Mouse (Mus musculus) heart, embryonic 10.5 days (tissue): ENCODE measurements around the gene Snapc4. TPM values are rescaled to one million over a fixed set of nuclear protein-coding genes. Genes with fewer than 3 reads are reported as not detected.

Experiments used
- DNase-seq: peaks from one replicate; pipeline ENCODE4 v3.0.0-alpha.2; 2017; ENCODE audit warnings: low spot score
- H3K27ac ChIP-seq: fragments of 300-500 bp; sonication (generic); 2 replicates; pipeline ENCODE4 v1.5.1; 2016; ENCODE audit warnings: mild to moderate bottlenecking
- H3K27me3 ChIP-seq: fragments of 300-500 bp; sonication (generic); 2 replicates; pipeline ENCODE4 v1.6.1; 2016; ENCODE audit warnings: mild to moderate bottlenecking; ENCODE audit not compliant: poor library complexity, insufficient read depth, severe bottlenecking
- H3K36me3 ChIP-seq: fragments of 300-500 bp; sonication (generic); 2 replicates; pipeline ENCODE4 v1.6.1; 2016; ENCODE audit warnings: mild to moderate bottlenecking, moderate library complexity
- H3K4me1 ChIP-seq: fragments of 300-500 bp; sonication (generic); 2 replicates; pipeline ENCODE4 v1.6.1; 2016; ENCODE audit warnings: mild to moderate bottlenecking
- H3K4me3 ChIP-seq: fragments of 300-500 bp; sonication (generic); 2 replicates; pipeline ENCODE4 v1.5.1; 2016; ENCODE audit warnings: mild to moderate bottlenecking, moderate library complexity
- H3K9me3 ChIP-seq: fragments of 300-500 bp; sonication (generic); 2 replicates; pipeline ENCODE4 v1.6.1; 2016; ENCODE audit warnings: mild to moderate bottlenecking, moderate library complexity
- WGBS: fragments of 180-500 bp; shearing (Covaris S2); methylation state at CpG from one replicate; pipeline ENCODE4 v1.1.7; 2016; 5-methylcytosine and 5-hydroxymethylcytosine counted together
- polyA plus RNA-seq: library from polyadenylated mRNA; unstranded; fragments of >200 nt; fragmentation: Nextera tagmentation; extraction: Ambion mirVana; gene quantifications from 2 replicates; pipeline ENCODE4 v1.2.1, GENCODE M21; 2016

Gene Snapc4
- polyA plus RNA-seq, 1 experiment from 2014 or later = 31.7 TPM

DNA sequence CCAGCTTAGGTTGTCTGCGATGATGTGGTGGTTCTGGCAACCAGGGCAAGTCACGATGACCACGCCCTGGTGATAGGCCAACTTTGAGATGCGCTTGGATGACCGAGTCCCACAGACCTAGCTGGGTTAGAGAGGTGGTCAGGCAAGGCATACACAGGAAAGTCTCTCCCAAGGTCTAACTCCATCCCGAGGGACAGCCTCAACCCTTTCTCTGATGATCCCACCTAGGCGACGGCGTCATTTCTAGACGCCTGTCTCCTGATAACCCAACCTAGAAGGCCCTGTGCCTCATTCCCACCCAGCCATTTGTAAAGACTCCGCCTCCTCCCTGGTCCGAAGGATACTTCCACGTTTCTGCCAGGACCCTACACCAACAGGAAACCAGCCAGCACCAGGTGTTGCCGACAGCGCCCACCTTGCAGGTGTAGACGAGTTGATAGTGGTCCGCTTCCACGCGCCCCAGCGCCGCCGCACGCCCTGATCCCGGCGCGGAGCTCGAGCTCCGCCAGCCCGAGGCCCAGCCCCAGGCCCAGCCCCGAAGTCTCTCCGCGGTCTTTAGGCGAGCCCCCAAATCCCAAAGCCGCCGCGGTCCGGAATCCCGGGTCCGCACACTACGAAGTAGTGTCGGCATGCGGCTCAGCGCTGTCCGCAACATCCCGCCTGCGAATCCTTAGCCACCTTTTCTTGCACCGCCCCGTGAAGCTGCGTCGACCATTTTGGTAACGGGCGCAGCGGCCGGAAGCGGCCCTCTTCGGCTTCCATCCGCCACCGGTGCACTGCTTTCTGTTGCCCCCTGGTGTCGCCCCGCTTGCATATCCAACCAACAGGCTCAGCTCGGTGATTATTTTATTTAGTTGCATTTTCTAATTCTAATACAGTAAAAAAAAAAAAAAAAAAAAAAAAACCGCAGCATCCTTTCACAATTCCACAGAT is 28.8 kb downstream of the Snapc4 start, which contains the start of gene Dnlz:
TSS of gene Dnlz (minus strand) at position 753 of the 933 bp plus-strand sequence.
- no peaks in the 10 kb centered on the region for H3K9me3 ChIP-seq
- peaks cover 36% of the 10 kb centered on the region for H3K4me1 ChIP-seq
- DNase-seq = peak; percentile 94
- whole genome bisulfite sequencing = 3% methylated on average over 62 of the region's 62 CpGs
- H3K4me3 ChIP-seq = peak within 1 kb of the TSS; percentile 86
- peak within 1 kb of the TSS; percentile 97 for H3K27ac ChIP-seq
- peaks cover 39% of the 10 kb centered on the region for H3K36me3 ChIP-seq
- no peaks in the 10 kb centered on the region for H3K27me3 ChIP-seq

DNA sequence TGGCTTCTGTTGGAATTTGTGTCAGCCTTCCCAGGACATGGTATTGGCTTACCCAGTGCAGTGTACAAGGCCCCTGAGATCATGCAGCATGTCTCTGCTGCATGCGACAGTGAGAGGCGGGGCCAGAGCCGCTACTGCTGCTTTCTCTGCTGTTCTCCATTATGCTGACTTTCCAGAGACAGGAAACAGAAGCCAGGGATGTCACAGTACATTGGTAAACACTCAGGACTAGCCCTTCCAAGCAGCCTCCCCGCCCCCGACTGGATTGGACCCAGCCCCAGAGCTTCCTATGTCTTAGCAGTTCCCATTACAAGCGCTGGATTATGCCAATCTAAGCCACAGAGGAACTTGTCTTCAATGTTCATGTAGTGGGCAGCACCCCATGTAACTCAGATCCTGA is 32.2 kb downstream of the Snapc4 start:
- Histone ChIP-seq H3K4me1 (peaks cover 42% of the 10 kb centered on the region), H3K27me3 (no peaks in the 10 kb centered on the region), H3K9me3 (no peaks in the 10 kb centered on the region), H3K36me3 (peaks cover 71% of the 10 kb centered on the region), H3K4me3 (no peak overlapping the region; the same call in 1 of the 2 replicates), H3K27ac (peak overlapping the region; percentile 48)
- no peak for DNase-seq
- WGBS = 65% methylated on average over 6 of the region's 6 CpGs

DNA sequence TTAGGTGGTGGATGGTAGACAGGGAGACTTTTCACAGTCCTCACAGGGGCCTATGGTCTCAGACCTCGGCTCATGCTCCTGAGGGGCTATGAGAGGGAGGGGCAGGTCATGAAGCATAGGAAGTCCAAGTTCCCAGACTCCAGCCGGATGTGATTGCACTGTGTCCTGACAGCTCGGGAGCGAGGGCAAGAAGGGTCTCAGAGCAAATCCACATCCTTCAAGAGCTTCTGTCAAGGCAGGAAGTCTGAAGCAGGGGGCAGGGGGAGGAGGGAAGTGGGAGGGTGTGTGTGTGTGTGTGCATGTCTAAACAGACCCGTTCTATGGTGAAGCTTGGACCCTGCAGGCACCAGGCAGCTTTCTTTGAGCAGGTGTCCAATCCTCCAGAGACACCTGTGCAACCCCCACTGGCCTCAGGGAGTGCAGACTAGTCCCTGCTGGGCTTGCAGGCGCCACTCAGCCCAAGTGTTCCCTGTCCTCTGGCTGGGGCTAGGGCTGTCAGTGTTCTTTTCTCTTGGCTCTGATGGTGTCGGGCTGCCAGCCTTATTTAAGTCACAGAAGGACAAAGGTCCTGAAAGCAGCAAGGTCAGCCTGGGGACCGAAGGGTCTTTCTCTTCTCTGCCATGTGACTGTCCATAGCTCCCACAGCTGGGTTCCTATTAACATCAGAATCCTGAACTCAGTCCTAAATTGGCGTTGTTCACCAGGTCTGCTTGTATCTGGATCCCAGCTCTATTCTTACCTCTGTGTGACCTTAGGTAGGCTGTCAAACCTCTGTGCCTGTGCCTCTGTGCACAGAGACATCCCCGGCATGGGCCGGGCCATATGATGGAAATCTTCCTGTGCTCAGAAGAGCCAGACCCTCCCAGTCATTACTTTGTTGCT is 37.6 kb downstream of the Snapc4 start:
- 60% methylated on average over 11 of the region's 11 CpGs for WGBS
- H3K27me3 ChIP-seq = no peaks in the 10 kb centered on the region
- DNase-seq = no peak
- 0 out of 2 replicates have a peak overlapping the region, but pooled peaks have one; percentile 35 for H3K4me3 ChIP-seq
- peaks cover 55% of the 10 kb centered on the region for H3K4me1 ChIP-seq
- peak overlapping the region; percentile 86 for H3K27ac ChIP-seq
- H3K36me3 ChIP-seq = peaks cover 89% of the 10 kb centered on the region
- no peaks in the 10 kb centered on the region for H3K9me3 ChIP-seq

DNA sequence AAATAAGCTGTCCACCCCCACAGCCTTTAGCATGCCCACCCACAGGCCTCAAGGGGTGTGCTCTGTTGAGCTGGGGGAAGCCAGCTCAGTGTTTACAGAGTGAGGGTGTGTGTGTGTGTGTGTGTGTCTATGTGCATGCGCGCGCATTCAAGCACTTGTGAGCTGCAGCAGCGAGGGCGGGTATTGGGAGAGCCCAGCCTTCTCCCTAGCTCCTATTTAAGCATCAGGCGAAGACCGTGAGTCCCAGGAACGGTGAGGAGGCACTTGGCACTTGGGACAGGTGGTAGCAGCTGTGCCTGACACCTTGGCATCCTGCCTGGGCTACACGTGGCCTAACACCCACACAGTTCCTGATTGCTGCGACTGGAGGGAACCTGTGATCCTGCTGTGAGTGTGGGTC is 38.4 kb downstream of the Snapc4 start:
- DNase-seq = no peak
- 65% methylated on average over 10 of the region's 10 CpGs for WGBS
- peak overlapping the region; percentile 86 for H3K27ac ChIP-seq
- no peaks in the 10 kb centered on the region for H3K27me3 ChIP-seq
- H3K36me3 ChIP-seq = peaks cover 81% of the 10 kb centered on the region
- H3K4me3 ChIP-seq = peak overlapping the region; percentile 35; the same call in 1 of the 2 replicates
- H3K4me1 ChIP-seq = peaks cover 51% of the 10 kb centered on the region
- H3K9me3 ChIP-seq = no peaks in the 10 kb centered on the region

DNA sequence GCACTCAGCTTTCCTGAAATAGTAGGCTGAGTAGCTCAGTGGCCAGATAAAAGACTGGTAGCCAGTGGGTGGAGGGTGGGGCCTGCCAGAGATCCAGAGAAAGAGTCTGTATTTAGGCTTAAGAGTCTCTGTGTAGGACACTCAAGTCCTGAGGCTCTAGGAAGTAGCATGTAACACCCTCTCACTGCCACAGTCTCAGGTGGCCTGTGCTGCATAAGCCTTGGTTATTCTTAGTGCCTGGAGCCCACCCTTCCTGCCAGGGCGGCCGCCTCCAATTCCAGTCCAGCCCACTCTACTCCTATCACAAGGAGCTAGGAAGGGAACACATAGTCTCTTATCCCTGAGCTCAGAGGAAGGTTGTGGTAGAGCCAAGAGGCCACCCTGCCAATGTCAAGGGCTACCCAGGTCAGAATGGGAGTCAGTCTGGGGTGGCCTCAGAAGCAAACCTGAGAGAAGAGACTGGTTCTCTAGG is 38.9 kb downstream of the Snapc4 start:
- peaks cover 48% of the 10 kb centered on the region for H3K4me1 ChIP-seq
- H3K27ac ChIP-seq = peak overlapping the region; percentile 86
- WGBS = 37% methylated on average over 2 of the region's 2 CpGs
- H3K9me3 ChIP-seq = no peaks in the 10 kb centered on the region
- DNase-seq = no peak
- no peaks in the 10 kb centered on the region for H3K27me3 ChIP-seq
- peak overlapping the region; percentile 35 for H3K4me3 ChIP-seq
- H3K36me3 ChIP-seq = peaks cover 76% of the 10 kb centered on the region

DNA sequence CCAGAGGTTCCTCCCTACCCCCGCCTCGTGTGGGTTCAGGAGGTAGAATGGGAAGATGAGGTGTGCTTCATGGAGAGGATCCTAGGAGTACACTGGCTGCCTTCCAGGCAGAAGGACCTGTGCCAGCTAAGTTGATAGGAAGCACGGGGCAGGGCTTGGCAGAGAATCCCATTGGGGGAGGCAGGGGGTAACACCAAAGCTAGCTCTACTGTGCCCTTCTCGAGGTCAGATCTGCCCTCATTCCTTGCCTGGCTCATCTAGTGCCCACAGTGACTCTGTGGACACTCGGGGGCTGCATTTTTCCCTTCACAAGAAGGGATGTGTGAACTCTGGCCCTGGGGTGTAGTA is 41.3 kb downstream of the Snapc4 start:
- no peaks in the 10 kb centered on the region for H3K9me3 ChIP-seq
- no peak overlapping the region for H3K4me3 ChIP-seq
- no peak for DNase-seq
- peaks cover 47% of the 10 kb centered on the region for H3K4me1 ChIP-seq
- H3K27ac ChIP-seq = no peak overlapping the region
- H3K27me3 ChIP-seq = no peaks in the 10 kb centered on the region
- H3K36me3 ChIP-seq = peaks cover 53% of the 10 kb centered on the region
- 84% methylated on average over 5 of the region's 5 CpGs for WGBS

DNA sequence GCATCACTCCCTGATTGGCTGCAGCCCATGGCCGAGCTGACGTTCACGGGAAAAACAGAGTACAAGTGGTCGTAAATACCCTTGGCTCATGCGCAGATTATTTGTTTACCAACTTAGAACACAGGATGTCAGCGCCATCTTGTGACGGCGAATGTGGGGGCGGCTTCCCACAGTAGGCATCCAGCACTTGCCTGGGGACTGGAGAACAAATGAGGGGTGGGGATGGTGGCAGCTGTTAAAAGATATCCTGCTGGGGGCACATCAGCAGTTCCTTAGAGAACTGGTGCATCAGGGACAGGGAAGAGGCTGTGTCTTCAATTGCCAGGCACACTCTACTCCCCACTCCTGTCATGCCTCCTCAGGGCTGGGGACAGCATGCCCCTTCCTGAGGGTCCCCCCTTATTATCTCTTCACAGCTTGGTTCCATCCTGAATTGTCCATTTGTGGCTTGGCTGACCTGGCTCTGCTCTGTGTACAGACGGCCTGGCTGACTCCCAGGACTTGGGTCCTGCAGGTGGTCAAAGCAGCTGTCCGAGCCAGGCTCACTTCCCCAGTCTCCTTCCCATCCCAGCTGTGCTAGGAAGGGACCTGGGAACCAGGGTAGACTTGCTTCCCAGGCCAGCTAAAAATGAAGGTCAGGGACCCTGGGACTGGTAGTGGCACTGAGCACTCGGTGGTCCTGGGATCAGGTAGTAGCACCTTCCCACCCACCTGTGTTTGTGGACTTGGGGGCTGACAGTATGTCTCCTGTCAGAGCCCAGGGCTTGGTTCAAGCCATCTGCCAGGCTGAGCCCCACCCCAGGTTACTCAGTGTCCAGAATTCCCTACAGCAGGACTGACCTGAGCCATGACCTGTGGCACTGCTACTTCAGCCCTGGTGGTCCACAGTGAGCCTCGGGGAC is 41.9 kb downstream of the Snapc4 start:
- no peak overlapping the region for H3K27ac ChIP-seq
- 87% methylated on average over 10 of the region's 13 CpGs for WGBS
- no peak overlapping the region for H3K4me3 ChIP-seq

DNA sequence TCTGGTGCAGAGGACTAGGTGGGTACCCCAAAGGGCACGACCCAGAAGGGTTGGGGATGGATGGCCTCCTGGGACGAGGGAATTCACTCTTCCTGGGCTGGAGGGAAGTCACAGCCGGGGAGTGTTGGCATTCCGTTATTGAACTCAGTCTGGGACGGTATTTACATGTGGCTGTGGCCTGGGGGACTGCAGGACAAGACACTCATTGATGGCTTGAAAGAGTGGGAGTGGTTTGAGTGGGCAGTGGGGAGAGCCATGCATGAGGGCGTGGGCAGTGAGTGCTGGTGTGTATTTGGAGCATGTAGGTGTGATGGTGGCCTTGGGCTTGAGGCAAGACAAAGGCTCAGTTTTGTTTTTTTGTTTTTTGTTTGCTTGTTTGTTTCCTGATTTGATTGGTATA is 49.8 kb downstream of the Snapc4 start:
- no peak overlapping the region for H3K4me3 ChIP-seq
- H3K4me1 ChIP-seq = peaks cover 16% of the 10 kb centered on the region
- H3K27me3 ChIP-seq = no peaks in the 10 kb centered on the region
- 75% methylated on average over 6 of the region's 6 CpGs for WGBS
- no peaks in the 10 kb centered on the region for H3K9me3 ChIP-seq
- no peak overlapping the region for H3K27ac ChIP-seq
- H3K36me3 ChIP-seq = peaks cover 58% of the 10 kb centered on the region
- no peak for DNase-seq

More for the DNA sequence above, 41.9 kb downstream of the Snapc4 start:
- H3K36me3 ChIP-seq = peaks cover 48% of the 10 kb centered on the region
- no peak for DNase-seq
- H3K27me3 ChIP-seq = no peaks in the 10 kb centered on the region
- H3K9me3 ChIP-seq = no peaks in the 10 kb centered on the region
- peaks cover 43% of the 10 kb centered on the region for H3K4me1 ChIP-seq

DNA sequence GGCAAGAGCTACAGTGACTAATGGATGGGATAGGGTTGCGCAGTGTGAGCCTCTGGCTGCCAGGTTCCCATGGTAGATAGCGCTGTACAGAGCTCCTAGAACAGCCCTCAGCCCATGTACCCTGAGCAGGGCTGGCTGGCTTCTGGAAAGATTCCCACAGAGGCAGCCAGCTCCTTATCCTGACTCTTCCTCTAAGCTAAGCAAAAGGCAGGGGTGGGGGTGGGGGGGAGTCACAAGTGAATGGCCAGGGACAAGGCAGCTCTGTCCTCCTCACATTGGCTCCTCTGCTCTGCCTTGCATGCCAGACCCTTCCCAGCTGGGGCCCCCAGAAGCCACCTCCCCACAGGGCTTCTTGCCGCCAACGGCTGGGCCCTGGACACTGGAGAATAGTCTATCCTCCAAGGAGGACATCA is 50.4 kb downstream of the Snapc4 start:
- Histone ChIP-seq H3K27ac (peak overlapping the region; percentile 72), H3K4me1 (peaks cover 22% of the 10 kb centered on the region), H3K9me3 (no peaks in the 10 kb centered on the region), H3K36me3 (peaks cover 65% of the 10 kb centered on the region), H3K27me3 (no peaks in the 10 kb centered on the region), H3K4me3 (no peak overlapping the region)
- no peak for DNase-seq
- 90% methylated on average over 4 of the region's 4 CpGs for WGBS

DNA sequence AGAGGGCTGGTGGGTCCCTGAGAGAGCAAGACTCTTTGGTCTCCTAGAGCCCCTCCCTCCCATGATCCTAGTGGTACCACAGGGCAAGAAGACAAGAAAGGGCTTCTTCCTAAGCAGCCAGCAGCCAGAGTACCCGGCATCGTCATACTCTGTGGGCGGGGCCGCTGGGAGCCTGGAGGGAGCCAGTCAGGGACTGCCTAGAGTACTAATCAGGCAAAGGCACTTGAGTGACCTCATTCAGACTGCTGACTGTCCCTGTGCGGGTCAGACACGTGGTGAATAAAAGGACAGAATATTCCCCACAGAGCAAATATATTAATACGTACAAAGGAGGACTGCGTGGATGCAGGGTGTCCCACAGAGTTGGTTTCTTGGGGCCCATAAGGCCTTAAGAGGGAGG is 51.1 kb downstream of the Snapc4 start:
- WGBS = 48% methylated on average over 8 of the region's 8 CpGs

DNA sequence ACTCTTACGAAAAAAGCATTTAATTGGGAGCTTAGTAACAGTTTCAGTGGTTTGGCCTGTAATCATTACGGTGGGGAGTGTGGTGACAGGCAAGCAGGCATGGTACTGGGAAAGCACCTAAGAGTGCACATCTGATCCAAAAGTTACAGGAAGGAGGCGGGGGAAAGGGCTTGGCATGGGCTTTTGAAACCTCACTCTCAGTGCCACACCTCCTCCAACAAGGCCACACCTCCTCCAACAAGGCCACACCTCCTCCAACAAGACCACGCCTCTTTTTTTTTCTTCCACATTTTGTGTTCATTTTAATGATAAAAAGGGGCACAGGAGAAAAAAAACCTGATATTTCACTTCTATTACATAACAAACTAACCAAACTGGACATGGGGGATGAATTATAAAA is 52.6 kb downstream of the Snapc4 start:
- Histone ChIP-seq H3K27me3 (no peaks in the 10 kb centered on the region), H3K27ac (no peak overlapping the region), H3K9me3 (no peaks in the 10 kb centered on the region), H3K36me3 (peaks cover 85% of the 10 kb centered on the region), H3K4me1 (peaks cover 23% of the 10 kb centered on the region), H3K4me3 (no peak overlapping the region)
- 90% methylated on average over 4 of the region's 4 CpGs for WGBS
- no peak for DNase-seq

More for the DNA sequence above, 51.1 kb downstream of the Snapc4 start:
- H3K9me3 ChIP-seq = no peaks in the 10 kb centered on the region
- H3K36me3 ChIP-seq = peaks cover 71% of the 10 kb centered on the region
- no peak overlapping the region for H3K4me3 ChIP-seq
- H3K27ac ChIP-seq = peak overlapping the region; percentile 72
- peaks cover 23% of the 10 kb centered on the region for H3K4me1 ChIP-seq
- H3K27me3 ChIP-seq = no peaks in the 10 kb centered on the region
- DNase-seq = peak; percentile 91
